Comparison of ENCODE assay signal across 12 mouse cellular contexts in genomic region chr2:159019921-159020534, GRCm38 (mm10).
DNase-seq lines count a peak whose midpoint lies in the region; ATAC-seq and TF ChIP-seq lines count a peak whose summit lies in the region.
"Had no signal": no experiment of that assay in that cellular context is flagged by ENCODE, and none has a peak within 500 bp of the region (broad histone marks: within the 10 kb centered on the region; RNA-seq: fewer than 3 reads in every experiment).

No protein-coding gene starts in this region.

- no peak overlapping the region for H3K4me2 ChIP-seq in midbrain, postnatal 0 days (ENCODE audit: low read depth, low read length, poor library complexity, severe bottlenecking)
- H3K4me2 ChIP-seq in midbrain, embryonic 14.5 days (ENCODE audit: low read length) = no peak overlapping the region
- H3K4me2 ChIP-seq: hindbrain, embryonic 15.5 days; liver, embryonic 13.5 days had no signal

- H3K36me3 ChIP-seq in midbrain, postnatal 0 days (ENCODE audit: insufficient read depth, low read length) = no peaks in the 10 kb centered on the region
- no peaks in the 10 kb centered on the region for H3K36me3 ChIP-seq in midbrain, embryonic 14.5 days (ENCODE audit: control insufficient read depth, insufficient read depth, low read length)
- H3K36me3 ChIP-seq in heart, embryonic 10.5 days = no peaks in the 10 kb centered on the region
- H3K36me3 ChIP-seq: hindbrain, embryonic 15.5 days; liver, embryonic 13.5 days had no signal

- H3K4me1 ChIP-seq in midbrain, postnatal 0 days (ENCODE audit: insufficient read depth, low read length) = no peaks in the 10 kb centered on the region
- H3K4me1 ChIP-seq in midbrain, embryonic 14.5 days (ENCODE audit: control insufficient read depth, insufficient read depth, low read length) = peaks cover 2% of the 10 kb centered on the region; the same call in 1 of the 2 replicates
- peaks cover 10% of the 10 kb centered on the region for H3K4me1 ChIP-seq in heart, embryonic 10.5 days
- H3K4me1 ChIP-seq: hindbrain, embryonic 15.5 days; liver, embryonic 13.5 days had no signal

- 57% methylated on average over 4 of the region's 4 CpGs for WGBS in midbrain, postnatal 0 days
- 62% methylated on average over 4 of the region's 4 CpGs for WGBS in midbrain, embryonic 14.5 days
- WGBS in heart, embryonic 10.5 days = 30% methylated on average over 4 of the region's 4 CpGs

- no peaks in the 10 kb centered on the region for H3K9me3 ChIP-seq in midbrain, postnatal 0 days (ENCODE audit: low read length)
- H3K9me3 ChIP-seq in midbrain, embryonic 14.5 days (ENCODE audit: control insufficient read depth, low read length) = no peaks in the 10 kb centered on the region
- H3K9me3 ChIP-seq in heart, embryonic 10.5 days = no peaks in the 10 kb centered on the region
- H3K9me3 ChIP-seq: hindbrain, embryonic 15.5 days; liver, embryonic 13.5 days had no signal

- ATAC-seq in midbrain, postnatal 0 days (ENCODE audit: low FRiP score) = no peak
- ATAC-seq in midbrain, embryonic 14.5 days (ENCODE audit: low FRiP score, low TSS enrichment) = no peak

- H3K4me3 ChIP-seq in midbrain, postnatal 0 days (ENCODE audit: low read depth, low read length) = no peak overlapping the region
- no peak overlapping the region for H3K4me3 ChIP-seq in midbrain, embryonic 14.5 days (replicated peaks; ENCODE audit: low read depth, low read length)
- no peak overlapping the region for H3K4me3 ChIP-seq in heart, embryonic 10.5 days
- H3K4me3 ChIP-seq: hindbrain, embryonic 15.5 days; liver, embryonic 13.5 days had no signal

- H3K9ac ChIP-seq in midbrain, postnatal 0 days (replicated peaks; ENCODE audit: low read length, poor library complexity, severe bottlenecking) = no peak overlapping the region
- H3K9ac ChIP-seq in midbrain, embryonic 14.5 days (replicated peaks; ENCODE audit: low read length) = no peak overlapping the region
- H3K9ac ChIP-seq: hindbrain, embryonic 15.5 days; liver, embryonic 13.5 days had no signal

- H3K27me3 ChIP-seq in midbrain, postnatal 0 days (ENCODE audit: insufficient read depth, low read length) = no peaks in the 10 kb centered on the region
- H3K27me3 ChIP-seq in midbrain, embryonic 14.5 days (ENCODE audit: control insufficient read depth, insufficient read depth, low read length) = no peaks in the 10 kb centered on the region
- no peaks in the 10 kb centered on the region for H3K27me3 ChIP-seq in heart, embryonic 10.5 days (ENCODE audit: insufficient read depth, poor library complexity, severe bottlenecking)
- H3K27me3 ChIP-seq: hindbrain, embryonic 15.5 days; liver, embryonic 13.5 days had no signal

- DNase-seq in midbrain, postnatal 0 days (ENCODE audit: low spot score) = peak; percentile 30
- no peak for DNase-seq in midbrain, embryonic 14.5 days
- DNase-seq in heart, embryonic 10.5 days (ENCODE audit: low spot score) = no peak
- peak; percentile 25 to 41 for DNase-seq in layer of hippocampus, postnatal 36 days
- no peak for DNase-seq in embryo, embryonic 10 days (ENCODE audit: low spot score)
- no peak for DNase-seq in B cell, adult 2 months
- DNase-seq in adrenal gland, postnatal 36 days = no peak
- DNase-seq: cerebellum, postnatal 14 days; liver, embryonic 13.5 days; lung, postnatal 4 days; thymus, postnatal 25 days had no signal

- no peak for TF ChIP-seq CTCF in midbrain, postnatal 0 days (IDR thresholded peaks at IDR 0.05)

- H3K27ac ChIP-seq in midbrain, postnatal 0 days (ENCODE audit: low read depth, low read length) = no peak overlapping the region
- no peak overlapping the region for H3K27ac ChIP-seq in midbrain, embryonic 14.5 days (replicated peaks; ENCODE audit: low read depth, low read length)
- peak overlapping the region; percentile 24; the same call in 1 of the 2 replicates for H3K27ac ChIP-seq in heart, embryonic 10.5 days
- H3K27ac ChIP-seq: hindbrain, embryonic 15.5 days; liver, embryonic 13.5 days had no signal

Comparison
In these comparisons a context has a peak if more than half of its experiments do, and no peak if none do; other contexts are left out.
1. DNase-seq: peak in midbrain, postnatal 0 days (single experiment) and layer of hippocampus, postnatal 36 days (2 of 2); none in midbrain, embryonic 14.5 days (single experiment), heart, embryonic 10.5 days (single experiment), embryo, embryonic 10 days (single experiment), B cell, adult 2 months (0 of 2) and adrenal gland, postnatal 36 days (0 of 2).